Mouse (Mus musculus) urinary bladder, postnatal 36 days (tissue): ENCODE data around the gene Wdr43.

ENCODE experiments used
- DNase-seq, 2 experiments: peaks; one replicate each; pipeline ENCODE4 v3.0.0; 2022; ENCODE audit warnings: low spot score in 2 of 2, mixed read lengths in 1 of 2

The Wdr43 gene

GRCm38 (mm10) chr17:71705550-71706480 lies 90.1 kb downstream of the Wdr43 start:
- DNase-seq: no peak

GRCm38 (mm10) chr17:71707715-71708114 lies 92.0 kb downstream of the Wdr43 start:
- no peak for DNase-seq
